Mouse (Mus musculus) liver, embryonic 12.5 days (tissue): ENCODE data around the gene Tnnc2. TPM values are rescaled to one million over a fixed set of nuclear protein-coding genes. Genes with fewer than 3 reads are reported as not detected.

Source experiments
- ATAC-seq: fragments of 200-750 bp; cut with Nextera tagmentation; 2 replicates; pipeline ENCODE4 v1.8.0; 2017; ENCODE audit warnings: moderate number of reproducible peaks, mild to moderate bottlenecking, moderate library complexity
- H3K27ac ChIP-seq: fragments of 300-500 bp; sonication (generic); 2 replicates; pipeline ENCODE4 v1.5.1; 2016; ENCODE audit warnings: mild to moderate bottlenecking
- H3K27me3 ChIP-seq: fragments of 300-500 bp; sonication (generic); replicated peaks from 2 replicates; pipeline ENCODE4 v1.6.1; 2016; ENCODE audit warnings: mild to moderate bottlenecking, moderate library complexity
- H3K36me3 ChIP-seq: fragments of 300-500 bp; sonication (generic); 2 replicates; pipeline ENCODE4 v1.6.1; 2016; ENCODE audit warnings: mild to moderate bottlenecking, moderate library complexity
- H3K4me1 ChIP-seq: fragments of 300-500 bp; sonication (generic); 2 replicates; pipeline ENCODE4 v1.6.1; 2016
- H3K4me2 ChIP-seq: fragments of 300-500 bp; sonication (generic); 2 replicates; pipeline ENCODE4 v1.6.1; 2016; ENCODE audit warnings: mild to moderate bottlenecking, moderate library complexity
- H3K4me3 ChIP-seq: fragments of 300-500 bp; sonication (generic); 2 replicates; pipeline ENCODE4 v1.5.1; 2016; ENCODE audit warnings: mild to moderate bottlenecking, moderate library complexity
- H3K9ac ChIP-seq: fragments of 300-500 bp; sonication (generic); 2 replicates; pipeline ENCODE4 v1.6.1; 2016; ENCODE audit warnings: mild to moderate bottlenecking, moderate library complexity
- H3K9me3 ChIP-seq: fragments of 300-500 bp; sonication (generic); replicated peaks from 2 replicates; pipeline ENCODE4 v1.6.1; 2016; ENCODE audit warnings: mild to moderate bottlenecking, moderate library complexity
- WGBS: fragments of 180-500 bp; shearing (Covaris S2); methylation state at CpG from one replicate; pipeline ENCODE4 v1.1.7; 2016; ENCODE audit not compliant: insufficient replicate concordance; 5-methylcytosine and 5-hydroxymethylcytosine counted together
- polyA plus RNA-seq: library from polyadenylated mRNA; unstranded; fragments of >200 nt; fragmentation: Nextera tagmentation; extraction: Ambion mirVana; gene quantifications from 2 replicates; pipeline ENCODE4 v1.2.1, GENCODE M21; 2016

The Tnnc2 gene
- polyA plus RNA-seq, 1 experiment from 2014 or later, result 0.66 TPM

- no peak overlapping the region for H3K9ac ChIP-seq
- H3K9me3 ChIP-seq, result no peaks in the 10 kb centered on the region
- no peak overlapping the region for H3K27ac ChIP-seq
- H3K4me1 ChIP-seq, result peaks cover 20% of the 10 kb centered on the region
- WGBS, result 81% methylated on average over 2 of the region's 2 CpGs
- H3K36me3 ChIP-seq, result peaks cover 100% of the 10 kb centered on the region
- ATAC-seq, result no peak
- no peaks in the 10 kb centered on the region for H3K27me3 ChIP-seq
- no peak overlapping the region for H3K4me3 ChIP-seq
- no peak overlapping the region for H3K4me2 ChIP-seq
These were observed 27.3 kb downstream of the Tnnc2 start for GRCm38 (mm10) chr2:164752454-164752853.

DNA sequence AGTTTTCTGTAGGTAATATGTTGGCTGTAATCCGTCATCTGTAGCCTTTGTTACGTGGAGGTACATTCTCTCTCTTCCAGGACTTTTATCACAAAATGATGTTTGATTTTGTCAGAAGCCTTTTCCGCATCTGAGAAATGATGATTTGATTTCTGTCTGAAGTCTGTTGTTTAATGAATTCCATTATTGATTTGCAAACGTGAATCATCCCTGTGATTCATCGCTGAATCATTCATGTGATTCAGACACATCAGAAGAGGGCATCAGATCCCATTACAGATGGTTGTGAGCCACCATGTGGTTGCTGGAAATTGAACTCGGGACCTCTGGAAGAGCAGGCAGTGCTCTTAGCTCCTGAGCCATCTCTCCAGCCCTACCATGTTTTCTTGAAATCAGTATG, 30.8 kb downstream of the Tnnc2 start:
- Histone ChIP-seq H3K9me3 (no peaks in the 10 kb centered on the region), H3K27ac (peak overlapping the region; percentile 52; the same call in 1 of the 2 replicates), H3K27me3 (peaks cover 4% of the 10 kb centered on the region; the same call in 1 of the 2 replicates), H3K9ac (no peak overlapping the region), H3K4me2 (no peak overlapping the region), H3K4me1 (peaks cover 34% of the 10 kb centered on the region), H3K4me3 (no peak overlapping the region), H3K36me3 (peaks cover 68% of the 10 kb centered on the region)
- ATAC-seq, result no peak
- 79% methylated on average over 6 of the region's 6 CpGs for WGBS

GRCm38 (mm10) chr2:164748191-164748590, 31.6 kb downstream of the Tnnc2 start:
- peak; percentile 40; the same call in 1 of the 2 replicates for ATAC-seq
- Histone ChIP-seq H3K4me2 (peak overlapping the region; percentile 92), H3K9ac (peak overlapping the region; percentile 32; the same call in 1 of the 2 replicates), H3K9me3 (no peaks in the 10 kb centered on the region), H3K4me1 (peaks cover 40% of the 10 kb centered on the region), H3K4me3 (no peak overlapping the region), H3K36me3 (peaks cover 60% of the 10 kb centered on the region), H3K27ac (peak overlapping the region; percentile 52), H3K27me3 (peaks cover 12% of the 10 kb centered on the region)
- WGBS, result 72% methylated on average over 4 of the region's 4 CpGs

DNA sequence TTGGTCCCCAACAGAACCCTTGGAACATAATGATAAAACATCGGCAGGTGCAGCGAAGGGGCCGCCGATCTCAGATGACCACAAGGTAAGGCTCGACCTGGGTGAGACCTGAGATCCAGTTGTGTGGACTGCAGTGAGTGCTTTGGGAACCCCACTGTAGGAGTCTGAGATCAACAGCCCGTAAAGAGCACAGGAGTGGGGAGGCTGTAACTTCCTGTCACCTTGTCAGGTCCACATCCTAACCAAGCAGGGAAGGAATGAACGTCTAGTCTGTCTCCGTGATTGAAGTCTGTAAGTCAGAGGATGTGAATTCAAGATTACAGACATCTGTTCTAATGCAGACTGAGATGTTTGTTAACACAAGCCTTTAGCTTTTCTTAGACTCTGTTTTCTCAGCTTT, 33.1 kb downstream of the Tnnc2 start:
- peaks cover 40% of the 10 kb centered on the region for H3K4me1 ChIP-seq
- H3K9ac ChIP-seq, result peak overlapping the region; percentile 95
- H3K27me3 ChIP-seq, result peaks cover 22% of the 10 kb centered on the region
- peak overlapping the region; percentile 90 for H3K27ac ChIP-seq
- no peaks in the 10 kb centered on the region for H3K9me3 ChIP-seq
- peak overlapping the region; percentile 92 for H3K4me2 ChIP-seq
- 31% methylated on average over 8 of the region's 8 CpGs for WGBS
- ATAC-seq, result peak; percentile 44
- peaks cover 45% of the 10 kb centered on the region for H3K36me3 ChIP-seq
- H3K4me3 ChIP-seq, result peak overlapping the region; percentile 94

DNA sequence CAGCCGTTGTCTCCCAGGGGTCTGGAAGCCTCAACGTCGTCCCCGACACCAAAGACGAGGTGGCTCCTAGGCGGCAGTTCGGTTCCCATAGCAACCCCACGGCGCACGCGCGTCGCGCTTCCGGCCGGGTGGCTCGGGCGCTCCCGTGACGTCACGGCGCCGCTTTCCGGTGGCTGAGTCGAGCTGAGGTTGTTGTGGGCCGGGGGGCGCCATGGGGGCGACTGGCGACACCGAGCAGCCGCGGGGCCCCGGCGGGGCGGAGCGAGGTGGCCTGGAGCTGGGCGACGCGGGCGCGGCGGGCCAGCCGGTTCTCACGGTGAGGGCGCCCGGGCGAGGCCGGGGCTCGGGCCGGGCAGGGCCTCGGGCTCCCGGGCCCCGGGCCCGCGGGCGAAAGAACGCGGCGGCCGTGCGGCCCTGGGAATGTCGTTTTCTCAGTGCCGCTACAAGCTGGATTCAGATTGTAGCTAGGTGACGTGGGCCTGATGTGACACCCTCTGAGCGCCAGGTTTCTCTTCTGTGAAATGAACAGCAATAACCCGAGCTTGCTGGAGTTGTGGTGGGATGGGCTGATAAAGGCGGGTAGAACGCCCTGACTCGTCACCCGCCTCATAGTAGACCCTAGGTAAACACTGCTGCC, 33.8 kb downstream of the Tnnc2 start, which contains the start of the genes Wfdc3 and Dnttip1:
Gene Wfdc3 (minus strand): TSS at position 89 of the 637 bp plus-strand sequence.
Gene Dnttip1 (plus strand): TSS at position 141 of the 637 bp plus-strand sequence.
- Histone ChIP-seq H3K4me1 (peaks cover 40% of the 10 kb centered on the region), H3K4me3 (peak within 1 kb of the TSS; percentile 94), H3K9ac (peak within 1 kb of the TSS; percentile 95), H3K27me3 (peaks cover 27% of the 10 kb centered on the region), H3K9me3 (no peaks in the 10 kb centered on the region), H3K4me2 (peak within 1 kb of the TSS; percentile 92), H3K36me3 (peaks cover 37% of the 10 kb centered on the region), H3K27ac (peak within 1 kb of the TSS; percentile 90)
- WGBS, result 1% methylated on average over 65 of the region's 70 CpGs
- ATAC-seq, result peak; percentile 86

GRCm38 (mm10) chr2:164744987-164745386, 34.8 kb downstream of the Tnnc2 start:
- 48% methylated on average over 13 of the region's 13 CpGs for WGBS
- ATAC-seq, result no peak
- Histone ChIP-seq H3K27ac (no peak overlapping the region), H3K4me3 (peak overlapping the region; percentile 94), H3K9me3 (no peaks in the 10 kb centered on the region), H3K4me2 (peak overlapping the region; percentile 92), H3K36me3 (peaks cover 28% of the 10 kb centered on the region), H3K4me1 (peaks cover 40% of the 10 kb centered on the region), H3K27me3 (peaks cover 30% of the 10 kb centered on the region), H3K9ac (peak overlapping the region; percentile 95)

- no peak overlapping the region for H3K4me2 ChIP-seq
- no peak overlapping the region for H3K27ac ChIP-seq
- no peak overlapping the region for H3K9ac ChIP-seq
- no peak overlapping the region for H3K4me3 ChIP-seq
- H3K4me1 ChIP-seq, result peaks cover 9% of the 10 kb centered on the region
- H3K36me3 ChIP-seq, result no peaks in the 10 kb centered on the region
- H3K27me3 ChIP-seq, result peaks cover 44% of the 10 kb centered on the region
- WGBS, result 62% methylated on average over 7 of the region's 7 CpGs
- no peak for ATAC-seq
- no peaks in the 10 kb centered on the region for H3K9me3 ChIP-seq
These were observed 39.9 kb downstream of the Tnnc2 start for GRCm38 (mm10) chr2:164739876-164740275.

GRCm38 (mm10) chr2:164737377-164738090, 42.2 kb downstream of the Tnnc2 start:
- H3K4me2 ChIP-seq, result no peak overlapping the region
- whole genome bisulfite sequencing, result 44% methylated on average over 3 of the region's 3 CpGs
- ATAC-seq, result no peak
- H3K4me3 ChIP-seq, result no peak overlapping the region
- H3K4me1 ChIP-seq, result no peaks in the 10 kb centered on the region; the same call in 1 of the 2 replicates
- peaks cover 34% of the 10 kb centered on the region for H3K27me3 ChIP-seq
- H3K27ac ChIP-seq, result no peak overlapping the region
- H3K36me3 ChIP-seq, result no peaks in the 10 kb centered on the region
- H3K9ac ChIP-seq, result no peak overlapping the region
- H3K9me3 ChIP-seq, result no peaks in the 10 kb centered on the region

- Histone ChIP-seq H3K27ac (no peak overlapping the region), H3K36me3 (no peaks in the 10 kb centered on the region), H3K4me2 (no peak overlapping the region), H3K4me3 (no peak overlapping the region), H3K9me3 (no peaks in the 10 kb centered on the region), H3K4me1 (no peaks in the 10 kb centered on the region; the same call in 1 of the 2 replicates), H3K9ac (no peak overlapping the region), H3K27me3 (peaks cover 31% of the 10 kb centered on the region)
- ATAC-seq, result no peak
- 73% methylated on average over 5 of the region's 5 CpGs for WGBS
These were observed 44.3 kb downstream of the Tnnc2 start for GRCm38 (mm10) chr2:164735446-164735845.

- H3K27me3 ChIP-seq, result peaks cover 26% of the 10 kb centered on the region
- H3K9me3 ChIP-seq, result no peaks in the 10 kb centered on the region
- no peak overlapping the region for H3K9ac ChIP-seq
- ATAC-seq, result no peak
- H3K4me3 ChIP-seq, result no peak overlapping the region
- H3K36me3 ChIP-seq, result no peaks in the 10 kb centered on the region
- 69% methylated on average over 5 of the region's 5 CpGs for WGBS
- H3K4me1 ChIP-seq, result no peaks in the 10 kb centered on the region; the same call in 1 of the 2 replicates
- no peak overlapping the region for H3K27ac ChIP-seq
- H3K4me2 ChIP-seq, result no peak overlapping the region
These were observed 44.9 kb downstream of the Tnnc2 start for GRCm38 (mm10) chr2:164734839-164735238.

GRCm38 (mm10) chr2:164733259-164733658, 46.5 kb downstream of the Tnnc2 start:
- no peaks in the 10 kb centered on the region; the same call in 1 of the 2 replicates for H3K4me1 ChIP-seq
- no peak overlapping the region for H3K4me3 ChIP-seq
- H3K4me2 ChIP-seq, result no peak overlapping the region
- H3K9ac ChIP-seq, result no peak overlapping the region
- no peak for ATAC-seq
- H3K36me3 ChIP-seq, result no peaks in the 10 kb centered on the region
- H3K27ac ChIP-seq, result no peak overlapping the region
- WGBS, result 59% methylated on average over 2 of the region's 2 CpGs
- peaks cover 26% of the 10 kb centered on the region for H3K27me3 ChIP-seq
- no peaks in the 10 kb centered on the region for H3K9me3 ChIP-seq

DNA sequence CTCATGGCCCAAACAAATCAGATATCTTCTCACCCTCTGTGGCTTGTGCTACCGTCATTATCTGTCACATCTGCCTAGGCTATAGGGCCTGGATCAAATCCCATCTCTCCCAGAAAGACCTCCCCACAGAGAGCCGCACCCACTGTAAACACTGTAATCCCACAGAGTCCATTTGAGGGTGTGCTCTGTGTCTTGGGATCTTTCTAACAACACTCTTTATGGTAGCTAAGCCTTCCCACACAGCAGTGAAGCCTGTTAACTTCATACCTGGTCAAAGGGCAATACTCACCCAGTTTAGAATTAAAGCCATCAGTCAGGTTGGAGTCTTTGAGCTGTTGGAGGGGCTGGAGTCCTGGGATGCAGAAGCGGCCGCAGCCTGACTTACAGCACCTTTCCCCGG, 48.0 kb downstream of the Tnnc2 start:
- no peak for ATAC-seq

More for the DNA sequence above, 48.0 kb downstream of the Tnnc2 start:
- Histone ChIP-seq H3K27me3 (peaks cover 21% of the 10 kb centered on the region; the same call in 1 of the 2 replicates), H3K9me3 (no peaks in the 10 kb centered on the region), H3K4me3 (no peak overlapping the region), H3K4me2 (no peak overlapping the region), H3K4me1 (no peaks in the 10 kb centered on the region; the same call in 1 of the 2 replicates), H3K36me3 (no peaks in the 10 kb centered on the region), H3K27ac (no peak overlapping the region), H3K9ac (no peak overlapping the region)
- 59% methylated on average over 5 of the region's 5 CpGs for WGBS
